Mouse (Mus musculus) forebrain, embryonic 12.5 days (tissue): ENCODE results near the gene Spata7. TPM values are rescaled to one million over a fixed set of nuclear protein-coding genes. Genes with fewer than 3 reads are reported as not detected.

ENCODE experiments used
- ATAC-seq: fragments of 200-750 bp; cut with Nextera tagmentation; 2 replicates; pipeline ENCODE4 v1.8.0; 2017; ENCODE audit warnings: moderate TSS enrichment; ENCODE audit not compliant: low FRiP score
- H3K27ac ChIP-seq: fragments of 300-500 bp; sonication (generic); 2 replicates; pipeline ENCODE4 v1.5.1; 2016; ENCODE audit warnings: mild to moderate bottlenecking
- H3K27me3 ChIP-seq: fragments of 300-500 bp; sonication (generic); 2 replicates; pipeline ENCODE4 v1.6.1; 2016; ENCODE audit warnings: mild to moderate bottlenecking
- H3K36me3 ChIP-seq: fragments of 300-500 bp; sonication (generic); replicated peaks from 2 replicates; pipeline ENCODE4 v1.6.1; 2016; ENCODE audit warnings: mild to moderate bottlenecking
- H3K4me1 ChIP-seq: fragments of 300-500 bp; sonication (generic); 2 replicates; pipeline ENCODE4 v1.6.1; 2016
- H3K4me2 ChIP-seq: fragments of 300-500 bp; sonication (generic); 2 replicates; pipeline ENCODE4 v1.6.1; 2016; ENCODE audit warnings: mild to moderate bottlenecking, moderate library complexity
- H3K4me3 ChIP-seq: fragments of 300-500 bp; sonication (generic); replicated peaks from 2 replicates; pipeline ENCODE4 v1.5.1; 2016; ENCODE audit warnings: mild to moderate bottlenecking
- H3K9ac ChIP-seq: fragments of 300-500 bp; sonication (generic); 2 replicates; pipeline ENCODE4 v1.6.1; 2016; ENCODE audit warnings: mild to moderate bottlenecking
- H3K9me3 ChIP-seq: fragments of 300-500 bp; sonication (generic); 2 replicates; pipeline ENCODE4 v1.6.1; 2016
- WGBS: fragments of 180-500 bp; shearing (Covaris S2); methylation state at CpG from one replicate; pipeline ENCODE4 v1.1.7; 2016; 5-methylcytosine and 5-hydroxymethylcytosine counted together
- polyA plus RNA-seq: library from polyadenylated mRNA; unstranded; fragments of >200 nt; fragmentation: Nextera tagmentation; extraction: Ambion mirVana; gene quantifications from 2 replicates; pipeline ENCODE4 v1.2.1, GENCODE M21; 2016

The Spata7 gene
- polyA plus RNA-seq = 24.8 and 25.8 TPM in 2 replicates

- WGBS = 5% methylated on average over 32 of the region's 32 CpGs
- peak within 1 kb of the TSS; percentile 65 for H3K9ac ChIP-seq
- peak; percentile 95 for ATAC-seq
Measured at GRCm38 (mm10) chr12:98627392-98628259, at the start of gene Spata7. TSS of gene Spata7 (plus strand) at chr12:98628157.

GRCm38 (mm10) chr12:98585302-98585701, 42.7 kb upstream of the Spata7 start:
- Histone ChIP-seq H3K4me2 (no peak overlapping the region), H3K9ac (no peak overlapping the region), H3K4me1 (peaks cover 3% of the 10 kb centered on the region; the same call in 1 of the 2 replicates), H3K36me3 (no peaks in the 10 kb centered on the region), H3K4me3 (no peak overlapping the region), H3K9me3 (no peaks in the 10 kb centered on the region), H3K27ac (no peak overlapping the region), H3K27me3 (no peaks in the 10 kb centered on the region)
- 0 out of 2 replicates have a peak, but pooled peaks have one; percentile 44 for ATAC-seq
- WGBS = 36% methylated on average over 3 of the region's 3 CpGs

More at GRCm38 (mm10) chr12:98627392-98628259, at the start of gene Spata7:
- H3K4me2 ChIP-seq = peak within 1 kb of the TSS; percentile 69
- H3K27ac ChIP-seq = peak within 1 kb of the TSS; percentile 39
- peaks cover 4% of the 10 kb centered on the region; the same call in 1 of the 2 replicates for H3K36me3 ChIP-seq
- peaks cover 8% of the 10 kb centered on the region; the same call in 1 of the 2 replicates for H3K9me3 ChIP-seq
- H3K4me1 ChIP-seq = peaks cover 13% of the 10 kb centered on the region
- H3K27me3 ChIP-seq = no peaks in the 10 kb centered on the region
- peak within 1 kb of the TSS; percentile 68 for H3K4me3 ChIP-seq

GRCm38 (mm10) chr12:98588573-98588972, 39.4 kb upstream of the Spata7 start:
- Histone ChIP-seq H3K27ac (no peak overlapping the region), H3K27me3 (no peaks in the 10 kb centered on the region)
- WGBS = 74% methylated on average over 6 of the region's 6 CpGs

GRCm38 (mm10) chr12:98591016-98591415, 36.9 kb upstream of the Spata7 start:
- Histone ChIP-seq H3K4me1 (no peaks in the 10 kb centered on the region), H3K9me3 (0 out of 2 replicates have a peak, but pooled peaks cover 10% of the 10 kb centered on the region), H3K4me3 (no peak overlapping the region), H3K36me3 (no peaks in the 10 kb centered on the region), H3K4me2 (no peak overlapping the region), H3K27me3 (no peaks in the 10 kb centered on the region), H3K27ac (no peak overlapping the region), H3K9ac (no peak overlapping the region)
- no peak for ATAC-seq
- 94% methylated on average over 2 of the region's 2 CpGs for WGBS

More at GRCm38 (mm10) chr12:98588573-98588972, 39.4 kb upstream of the Spata7 start:
- no peak for ATAC-seq
- no peaks in the 10 kb centered on the region for H3K4me1 ChIP-seq
- H3K4me3 ChIP-seq = no peak overlapping the region
- 0 out of 2 replicates have a peak, but pooled peaks cover 10% of the 10 kb centered on the region for H3K9me3 ChIP-seq
- H3K4me2 ChIP-seq = no peak overlapping the region
- H3K9ac ChIP-seq = no peak overlapping the region
- H3K36me3 ChIP-seq = no peaks in the 10 kb centered on the region

- ATAC-seq = no peak
Measured at GRCm38 (mm10) chr12:98600861-98601260, 27.1 kb upstream of the Spata7 start.

GRCm38 (mm10) chr12:98602114-98602513, 25.8 kb upstream of the Spata7 start:
- H3K9ac ChIP-seq = no peak overlapping the region
- H3K9me3 ChIP-seq = peaks cover 10% of the 10 kb centered on the region; the same call in 1 of the 2 replicates
- no peak overlapping the region for H3K4me3 ChIP-seq
- no peak overlapping the region for H3K27ac ChIP-seq
- no peak overlapping the region for H3K4me2 ChIP-seq
- no peaks in the 10 kb centered on the region for H3K4me1 ChIP-seq
- 62% methylated on average over 6 of the region's 6 CpGs for WGBS
- no peaks in the 10 kb centered on the region for H3K27me3 ChIP-seq
- no peaks in the 10 kb centered on the region for H3K36me3 ChIP-seq
- no peak for ATAC-seq

More at GRCm38 (mm10) chr12:98600861-98601260, 27.1 kb upstream of the Spata7 start:
- Histone ChIP-seq H3K27me3 (no peaks in the 10 kb centered on the region), H3K27ac (no peak overlapping the region), H3K36me3 (no peaks in the 10 kb centered on the region), H3K9ac (no peak overlapping the region), H3K4me1 (no peaks in the 10 kb centered on the region), H3K4me3 (no peak overlapping the region), H3K9me3 (peaks cover 10% of the 10 kb centered on the region; the same call in 1 of the 2 replicates), H3K4me2 (no peak overlapping the region)
- WGBS = 90% methylated on average over 5 of the region's 5 CpGs

GRCm38 (mm10) chr12:98605264-98605663, 22.7 kb upstream of the Spata7 start:
- ATAC-seq = no peak

GRCm38 (mm10) chr12:98606595-98607290, 21.2 kb upstream of the Spata7 start:
- ATAC-seq = no peak
- H3K27ac ChIP-seq = no peak overlapping the region
- no peaks in the 10 kb centered on the region for H3K27me3 ChIP-seq
- WGBS = 71% methylated on average over 5 of the region's 5 CpGs
- H3K4me2 ChIP-seq = no peak overlapping the region
- no peaks in the 10 kb centered on the region for H3K4me1 ChIP-seq
- no peaks in the 10 kb centered on the region for H3K36me3 ChIP-seq
- no peaks in the 10 kb centered on the region for H3K9me3 ChIP-seq
- no peak overlapping the region for H3K9ac ChIP-seq
- no peak overlapping the region for H3K4me3 ChIP-seq

More at GRCm38 (mm10) chr12:98605264-98605663, 22.7 kb upstream of the Spata7 start:
- H3K36me3 ChIP-seq = no peaks in the 10 kb centered on the region
- H3K4me3 ChIP-seq = no peak overlapping the region
- no peaks in the 10 kb centered on the region for H3K27me3 ChIP-seq
- no peak overlapping the region for H3K4me2 ChIP-seq
- no peaks in the 10 kb centered on the region for H3K4me1 ChIP-seq
- no peak overlapping the region for H3K27ac ChIP-seq
- 81% methylated on average over 1 of the region's 1 CpGs for WGBS
- H3K9ac ChIP-seq = no peak overlapping the region
- no peaks in the 10 kb centered on the region for H3K9me3 ChIP-seq

- Histone ChIP-seq H3K9me3 (no peaks in the 10 kb centered on the region), H3K27ac (no peak overlapping the region), H3K4me3 (no peak overlapping the region), H3K36me3 (no peaks in the 10 kb centered on the region), H3K4me2 (no peak overlapping the region), H3K9ac (no peak overlapping the region), H3K27me3 (no peaks in the 10 kb centered on the region), H3K4me1 (0 out of 2 replicates have a peak, but pooled peaks cover under 1% of the 10 kb centered on the region)
- 76% methylated on average over 3 of the region's 3 CpGs for WGBS
- no peak for ATAC-seq
Measured at GRCm38 (mm10) chr12:98610341-98610740, 17.6 kb upstream of the Spata7 start.

- Histone ChIP-seq H3K36me3 (no peaks in the 10 kb centered on the region), H3K4me2 (no peak overlapping the region), H3K27ac (no peak overlapping the region), H3K9ac (no peak overlapping the region), H3K4me3 (no peak overlapping the region), H3K27me3 (no peaks in the 10 kb centered on the region), H3K9me3 (no peaks in the 10 kb centered on the region), H3K4me1 (peaks cover 6% of the 10 kb centered on the region; the same call in 1 of the 2 replicates)
- ATAC-seq = no peak
- 88% methylated on average over 3 of the region's 3 CpGs for WGBS
Measured at GRCm38 (mm10) chr12:98614910-98615508, 12.9 kb upstream of the Spata7 start.

GRCm38 (mm10) chr12:98615746-98616145, 12.2 kb upstream of the Spata7 start:
- H3K27ac ChIP-seq = no peak overlapping the region
- no peak for ATAC-seq
- H3K4me1 ChIP-seq = peaks cover 6% of the 10 kb centered on the region; the same call in 1 of the 2 replicates
- H3K4me2 ChIP-seq = no peak overlapping the region
- 44% methylated on average over 5 of the region's 5 CpGs for WGBS
- no peaks in the 10 kb centered on the region for H3K36me3 ChIP-seq
- H3K4me3 ChIP-seq = no peak overlapping the region
- H3K27me3 ChIP-seq = no peaks in the 10 kb centered on the region
- H3K9ac ChIP-seq = no peak overlapping the region
- H3K9me3 ChIP-seq = no peaks in the 10 kb centered on the region

GRCm38 (mm10) chr12:98619496-98619895, 8.5 kb upstream of the Spata7 start:
- ATAC-seq = no peak
- no peaks in the 10 kb centered on the region for H3K27me3 ChIP-seq
- no peaks in the 10 kb centered on the region for H3K36me3 ChIP-seq
- peaks cover 6% of the 10 kb centered on the region; the same call in 1 of the 2 replicates for H3K4me1 ChIP-seq
- 60% methylated on average over 2 of the region's 2 CpGs for WGBS
- H3K9me3 ChIP-seq = no peaks in the 10 kb centered on the region
- H3K4me3 ChIP-seq = no peak overlapping the region
- H3K4me2 ChIP-seq = no peak overlapping the region
- H3K27ac ChIP-seq = no peak overlapping the region
- no peak overlapping the region for H3K9ac ChIP-seq
